1 mouse cellular context compared by ENCODE assay signal in the genomic region with DNA sequence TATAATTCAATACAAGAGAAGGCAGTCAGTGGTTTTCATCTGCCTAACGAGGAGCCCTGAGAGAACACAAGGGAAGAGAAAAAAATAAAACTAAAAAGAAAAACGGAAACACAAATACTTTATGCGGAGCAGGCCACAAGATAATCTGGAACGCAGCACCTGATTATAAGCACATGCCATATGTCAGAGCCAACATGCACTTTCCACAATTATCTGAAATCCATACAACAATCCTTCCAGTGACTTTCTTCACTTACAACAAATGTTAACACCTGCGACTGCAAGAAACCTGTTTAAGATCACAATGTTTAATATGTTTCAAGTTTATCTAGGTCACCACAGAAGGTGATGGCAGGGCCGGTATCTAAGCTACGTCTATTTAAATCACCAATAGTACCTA.
TF ChIP-seq lines count a peak whose summit lies in the region.

No protein-coding gene starts in this region.

TF ChIP-seq in CH12.LX, 34 proteins besides CTCF, POLR2A, EP300 and RAD21 (continued from another document):
- TF ChIP-seq ZKSCAN1 (IDR thresholded peaks at IDR 0.05; ENCODE audit: borderline replicate concordance, low read depth, low read length) (no peak), MAX (IDR thresholded peaks at IDR 0.05; ENCODE audit: low read length) (peak; percentile 58; the same call in 1 of the 2 replicates), ZNF384 (IDR thresholded peaks at IDR 0.05; ENCODE audit: low read depth, low read length) (no peak), MYC (IDR thresholded peaks at IDR 0.05; ENCODE audit: low read depth, low read length) (peak; percentile 48), ELF1 (IDR thresholded peaks at IDR 0.05; ENCODE audit: low read depth, low read length) (no peak), ZMIZ1 (IDR thresholded peaks at IDR 0.05; ENCODE audit: low read depth, low read length) (no peak), SIN3A (IDR thresholded peaks at IDR 0.05; ENCODE audit: low read length) (no peak; the same call in 1 of the 2 replicates), IRF4 (IDR thresholded peaks at IDR 0.05; ENCODE audit: low read depth, low read length) (no peak), ZC3H11A (IDR thresholded peaks at IDR 0.05; ENCODE audit: low read depth, low read length) (no peak), HCFC1 (IDR thresholded peaks at IDR 0.05; ENCODE audit: low read depth, low read length) (no peak), TBP (conservative IDR thresholded peaks at IDR 0.05; ENCODE audit: low read depth, low read length) (no peak), MAFK (IDR thresholded peaks at IDR 0.05; ENCODE audit: insufficient replicate concordance, low read length) (no peak), CHD1 (IDR thresholded peaks at IDR 0.05; ENCODE audit: low read depth, low read length) (peak; percentile 86; the same call in 1 of the 2 replicates), USF1 (IDR thresholded peaks at IDR 0.05; ENCODE audit: low read depth, low read length) (no peak), NRF1 (IDR thresholded peaks at IDR 0.05; ENCODE audit: low read depth, low read length) (no peak), MXI1 (IDR thresholded peaks at IDR 0.05; ENCODE audit: low read depth, low read length) (no peak; the same call in none of the 2 replicates), JUN (IDR thresholded peaks at IDR 0.05; ENCODE audit: insufficient read depth, low read depth, low read length) (no peak), USF2 (conservative IDR thresholded peaks at IDR 0.05; ENCODE audit: low read depth, low read length) (no peak)
